Comparison of ENCODE assay signal across 7 mouse cellular contexts in the genomic region with DNA sequence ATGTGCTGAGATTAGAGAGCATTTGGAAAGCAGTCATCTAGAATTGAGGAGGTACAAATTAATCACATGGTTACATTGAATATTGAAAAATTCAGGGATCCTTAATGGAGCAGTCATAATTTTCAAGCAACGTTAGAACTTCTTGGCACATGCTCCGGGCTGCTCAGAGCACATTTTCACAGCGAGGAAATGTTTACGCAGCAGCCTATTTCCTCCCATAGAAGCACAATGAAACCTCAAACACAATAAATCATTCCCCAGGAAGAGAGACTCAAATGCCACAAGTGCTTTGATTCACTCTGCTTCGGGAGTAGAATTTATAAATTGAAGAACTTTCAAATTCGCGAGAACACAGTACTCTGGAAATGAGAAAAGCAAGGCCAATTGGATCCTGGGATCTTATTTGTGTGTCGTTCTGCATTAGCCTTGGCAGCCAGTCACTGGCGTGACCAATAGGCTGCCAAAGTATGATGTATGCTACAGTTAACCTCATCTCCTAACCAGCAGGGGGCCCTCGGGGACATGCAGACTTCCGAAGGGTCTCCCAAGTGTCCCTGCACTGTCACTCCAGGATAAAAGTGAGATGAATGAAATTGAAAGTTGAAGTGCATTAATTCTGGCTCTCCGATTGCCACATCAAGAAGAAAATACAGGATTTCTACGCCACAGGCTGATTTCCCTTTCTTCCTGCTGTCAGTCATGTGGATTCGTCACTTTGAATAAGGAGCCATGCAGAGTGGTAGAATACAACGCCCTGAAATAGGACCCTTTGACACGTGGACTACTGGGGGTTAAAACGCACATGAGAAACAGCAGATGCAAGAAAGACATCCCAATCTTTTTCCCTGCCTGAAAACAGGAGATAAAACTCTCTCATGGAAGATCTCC.
DNase-seq lines count a peak whose midpoint lies in the region; ATAC-seq lines count a peak whose summit lies in the region.

No protein-coding gene starts in this region.

- H3K36me3 ChIP-seq in embryonic facial prominence, embryonic 11.5 days (replicated peaks; ENCODE audit: control insufficient read depth, insufficient read depth, low read depth, low read length): no peaks in the 10 kb centered on the region
- H3K36me3 ChIP-seq in kidney, embryonic 14.5 days (ENCODE audit: control insufficient read depth, insufficient read depth, low read length): no peaks in the 10 kb centered on the region
- H3K36me3 ChIP-seq in limb, embryonic 11.5 days (ENCODE audit: control insufficient read depth, insufficient read depth, low read length): no peaks in the 10 kb centered on the region
- no peaks in the 10 kb centered on the region for H3K36me3 ChIP-seq in midbrain, embryonic 10.5 days

- H3K4me2 ChIP-seq in embryonic facial prominence, embryonic 11.5 days (ENCODE audit: low read depth, low read length): 0 out of 2 replicates have a peak overlapping the region, but pooled peaks have one; percentile 15
- H3K4me2 ChIP-seq in kidney, embryonic 14.5 days (replicated peaks; ENCODE audit: low read depth, low read length): peak overlapping the region; percentile 28
- H3K4me2 ChIP-seq in limb, embryonic 11.5 days (ENCODE audit: low read depth, severe bottlenecking): peak overlapping the region; percentile 17; the same call in 1 of the 2 replicates

- H3K9me3 ChIP-seq in embryonic facial prominence, embryonic 11.5 days (replicated peaks; ENCODE audit: control insufficient read depth, low read length): no peaks in the 10 kb centered on the region
- H3K9me3 ChIP-seq in kidney, embryonic 14.5 days (ENCODE audit: control insufficient read depth, low read length): no peaks in the 10 kb centered on the region
- no peaks in the 10 kb centered on the region for H3K9me3 ChIP-seq in limb, embryonic 11.5 days (ENCODE audit: control insufficient read depth, low read length)
- no peaks in the 10 kb centered on the region for H3K9me3 ChIP-seq in midbrain, embryonic 10.5 days (replicated peaks)

- H3K27ac ChIP-seq in embryonic facial prominence, embryonic 11.5 days (replicated peaks; ENCODE audit: low read depth, low read length): no peak overlapping the region
- H3K27ac ChIP-seq in kidney, embryonic 14.5 days (ENCODE audit: low read depth, low read length): no peak overlapping the region
- no peak overlapping the region for H3K27ac ChIP-seq in limb, embryonic 11.5 days (replicated peaks; ENCODE audit: low read depth, low read length)
- H3K27ac ChIP-seq in midbrain, embryonic 10.5 days (replicated peaks): no peak overlapping the region

- WGBS in embryonic facial prominence, embryonic 11.5 days: 41% methylated on average over 17 of the region's 17 CpGs
- 19% methylated on average over 17 of the region's 17 CpGs for WGBS in kidney, embryonic 14.5 days
- 46% methylated on average over 17 of the region's 17 CpGs for WGBS in limb, embryonic 11.5 days
- WGBS in midbrain, embryonic 10.5 days: 51% methylated on average over 17 of the region's 17 CpGs

- peak; percentile 88; the same call in 1 of the 2 replicates for ATAC-seq in embryonic facial prominence, embryonic 11.5 days (replicated peaks; ENCODE audit: insufficient number of reproducible peaks, low FRiP score, low TSS enrichment, low read depth)
- peak; percentile 95 for ATAC-seq in kidney, embryonic 14.5 days (ENCODE audit: low FRiP score, low TSS enrichment)
- peak; percentile 54; the same call in 1 of the 2 replicates for ATAC-seq in limb, embryonic 11.5 days (ENCODE audit: insufficient number of reproducible peaks, low FRiP score, low TSS enrichment, low read depth)

- H3K9ac ChIP-seq in embryonic facial prominence, embryonic 11.5 days (replicated peaks; ENCODE audit: low read length): no peak overlapping the region
- no peak overlapping the region for H3K9ac ChIP-seq in kidney, embryonic 14.5 days (ENCODE audit: low read depth, low read length)
- no peak overlapping the region for H3K9ac ChIP-seq in limb, embryonic 11.5 days (ENCODE audit: low read length)

- H3K4me3 ChIP-seq in embryonic facial prominence, embryonic 11.5 days (ENCODE audit: low read depth, low read length): no peak overlapping the region
- H3K4me3 ChIP-seq in kidney, embryonic 14.5 days (ENCODE audit: low read length): peak overlapping the region; percentile 5; the same call in 1 of the 2 replicates
- no peak overlapping the region for H3K4me3 ChIP-seq in limb, embryonic 11.5 days (ENCODE audit: low read depth, low read length)
- H3K4me3 ChIP-seq in midbrain, embryonic 10.5 days: no peak overlapping the region

- H3K4me1 ChIP-seq in embryonic facial prominence, embryonic 11.5 days (ENCODE audit: control insufficient read depth, insufficient read depth, low read length): no peaks in the 10 kb centered on the region
- no peaks in the 10 kb centered on the region for H3K4me1 ChIP-seq in kidney, embryonic 14.5 days (ENCODE audit: control insufficient read depth, insufficient read depth, low read length)
- H3K4me1 ChIP-seq in limb, embryonic 11.5 days (ENCODE audit: control insufficient read depth, insufficient read depth, low read length): no peaks in the 10 kb centered on the region
- peaks cover 6% of the 10 kb centered on the region for H3K4me1 ChIP-seq in midbrain, embryonic 10.5 days

- peak; percentile 47 for DNase-seq in brain, embryonic 18.5 days (ENCODE audit: low read depth, low spot score)
- peak; percentile 66 for DNase-seq in embryonic facial prominence, embryonic 11.5 days (ENCODE audit: low spot score)
- DNase-seq in heart, adult 9 months (ENCODE audit: low spot score in 2 of 2): peak; percentile 7 to 9
- peak; percentile 57 for DNase-seq in limb, embryonic 11.5 days (ENCODE audit: low spot score)
- peak; percentile 47 for DNase-seq in midbrain, embryonic 10.5 days (ENCODE audit: low spot score)
- peak; percentile 11 for DNase-seq in skeletal muscle tissue, adult 2 months (ENCODE audit: low read depth, low spot score)

- H3K27me3 ChIP-seq in embryonic facial prominence, embryonic 11.5 days (ENCODE audit: control insufficient read depth, insufficient read depth, low read length): no peaks in the 10 kb centered on the region
- H3K27me3 ChIP-seq in kidney, embryonic 14.5 days (ENCODE audit: control insufficient read depth, insufficient read depth, low read length): no peaks in the 10 kb centered on the region
- no peaks in the 10 kb centered on the region for H3K27me3 ChIP-seq in limb, embryonic 11.5 days (ENCODE audit: control insufficient read depth, insufficient read depth, low read length)
- H3K27me3 ChIP-seq in midbrain, embryonic 10.5 days (ENCODE audit: low read depth, poor library complexity, severe bottlenecking): no peaks in the 10 kb centered on the region

Comparison
In these comparisons a context has a peak if more than half of its experiments do, and no peak if none do; other contexts are left out.
1. DNase-seq: peak in every context shown above with its lines; median percentile 66 in embryonic facial prominence, embryonic 11.5 days; 57 in limb, embryonic 11.5 days; 47 in brain, embryonic 18.5 days; 47 in midbrain, embryonic 10.5 days; 11 in skeletal muscle tissue, adult 2 months; 8 in heart, adult 9 months.